Mouse (Mus musculus) embryo, embryonic 10 days (tissue): ENCODE results near the gene Serpinb6c.
A peak's percentile ranks its signal among the peaks of the same experiment; 100 is the strongest.
"Not testable (repeated sequence)": the region's sequence is repeated elsewhere in the genome, so short reads cannot be mapped to it uniquely, and the experiment has no call there.

Experiments used
- DNase-seq: peaks from one replicate; pipeline ENCODE4 v3.0.0-alpha.2; 2015; ENCODE audit warnings: low spot score

Serpinb6c gene

GRCm38 (mm10) chr13:33905176-33905954 is at the start of gene Serpinb6c:
Serpinb6c (minus strand) TSS chr13:33905708.
- DNase-seq: no peak

GRCm38 (mm10) chr13:33952947-33953346 is 47.4 kb upstream of the Serpinb6c start:
- no peak for DNase-seq

DNA sequence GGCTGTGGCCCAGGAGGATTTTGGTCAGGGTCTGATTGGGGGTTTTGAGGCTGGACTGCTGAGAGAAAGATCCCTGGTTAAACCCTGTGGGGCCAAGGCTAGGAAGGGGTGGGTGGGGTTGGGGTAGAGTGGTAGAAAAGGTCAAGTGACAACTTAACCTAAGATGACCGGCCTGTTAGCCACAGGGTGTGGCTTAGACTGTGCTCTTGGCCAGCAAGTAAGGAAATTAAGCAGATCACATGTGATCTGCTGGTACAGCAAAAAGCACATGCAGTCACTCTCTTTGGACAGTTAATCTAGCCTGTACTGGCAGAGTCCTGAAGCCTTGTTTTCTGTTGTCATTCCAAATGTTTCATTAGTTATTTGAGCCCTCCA is 46.6 kb upstream of the Serpinb6c start:
- DNase-seq: no peak

DNA sequence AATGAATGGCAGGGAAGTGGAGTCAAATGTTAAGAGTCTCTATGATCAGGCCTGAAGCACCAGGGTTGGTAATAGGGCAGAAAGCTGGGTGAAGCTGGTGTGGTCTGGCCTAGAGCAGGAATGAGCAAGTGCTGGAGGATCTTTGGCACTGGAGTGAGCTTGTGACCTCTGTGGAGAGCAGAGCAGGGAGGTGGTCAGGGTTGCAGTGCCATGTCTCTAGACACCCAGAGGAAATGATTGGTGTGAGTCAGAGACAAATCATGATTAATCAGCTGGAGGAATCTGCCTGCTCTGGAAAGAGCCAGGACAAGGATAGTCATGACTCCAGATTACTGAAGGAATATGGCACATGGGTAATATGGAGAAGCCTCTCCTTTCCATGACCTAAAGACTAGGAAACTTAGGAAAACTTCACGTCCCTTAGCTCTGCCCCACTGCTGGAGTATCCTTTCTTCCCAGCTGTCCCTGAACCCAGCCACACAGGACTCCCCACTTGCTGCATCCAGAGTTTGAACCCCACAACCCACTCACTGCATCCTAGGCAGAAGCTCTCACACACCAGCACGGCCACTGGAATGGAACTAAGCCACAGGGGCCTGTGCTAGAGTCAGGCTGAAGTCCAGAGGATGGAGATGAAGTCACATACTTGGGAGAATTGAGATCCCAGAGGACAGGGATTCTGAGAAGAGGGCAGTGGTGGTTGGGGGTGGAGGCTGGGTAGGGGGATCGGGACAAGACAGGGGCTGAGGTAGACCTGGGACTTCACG is 46.0 kb upstream of the Serpinb6c start:
- DNase-seq: no peak

DNA sequence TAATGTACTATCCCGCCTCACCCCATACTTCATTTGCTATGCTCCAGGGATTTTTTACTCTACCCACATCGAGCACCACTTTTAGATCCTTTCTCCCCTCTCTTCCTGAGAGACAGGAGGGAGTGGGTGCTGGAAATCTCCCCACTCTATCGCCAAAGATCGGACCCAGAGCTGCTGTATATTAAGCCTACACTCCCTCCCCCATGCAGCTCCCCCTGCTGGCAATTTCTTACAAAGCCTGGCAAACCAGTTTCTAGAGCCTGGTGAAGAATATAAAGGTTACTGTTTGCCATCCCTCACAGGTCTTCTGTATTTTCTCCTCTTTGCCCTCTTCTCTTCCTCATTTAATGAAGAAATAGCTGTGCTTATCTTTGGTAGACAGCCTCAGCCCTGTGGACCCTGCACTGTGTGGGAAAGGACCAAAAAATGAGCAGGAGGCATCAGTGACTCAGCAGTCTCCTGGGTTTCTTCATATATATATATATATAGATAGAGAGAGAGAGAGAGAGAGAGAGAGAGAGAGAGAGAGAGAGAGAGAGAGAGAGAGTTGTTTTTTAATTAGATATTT is 36.8 kb upstream of the Serpinb6c start:
- peak; percentile 9 for DNase-seq

DNA sequence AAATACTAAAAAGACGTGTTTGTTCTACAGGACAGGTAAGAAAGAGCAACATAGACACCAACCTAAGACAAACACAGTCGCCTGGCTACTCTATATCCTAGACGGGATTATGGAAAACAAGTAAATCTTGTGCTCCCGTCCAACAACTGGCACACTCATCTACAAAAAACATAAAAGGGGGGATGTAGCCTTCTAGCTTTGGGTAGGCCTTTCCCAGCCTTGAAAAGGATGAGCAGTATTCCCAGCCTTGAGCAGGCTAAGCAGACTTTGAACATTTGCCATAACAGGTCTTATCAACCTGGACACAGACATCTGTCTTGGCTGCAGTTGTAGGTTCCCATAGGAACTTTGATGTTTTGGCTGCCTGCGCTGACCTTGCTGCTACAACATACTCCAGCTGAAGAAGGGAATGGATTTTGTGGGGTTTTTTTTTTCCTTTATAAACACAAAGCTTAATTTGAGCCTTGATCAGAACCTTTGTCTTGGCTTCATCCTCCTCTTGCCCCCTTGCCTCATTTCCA is 35.8 kb upstream of the Serpinb6c start:
- no peak for DNase-seq

DNA sequence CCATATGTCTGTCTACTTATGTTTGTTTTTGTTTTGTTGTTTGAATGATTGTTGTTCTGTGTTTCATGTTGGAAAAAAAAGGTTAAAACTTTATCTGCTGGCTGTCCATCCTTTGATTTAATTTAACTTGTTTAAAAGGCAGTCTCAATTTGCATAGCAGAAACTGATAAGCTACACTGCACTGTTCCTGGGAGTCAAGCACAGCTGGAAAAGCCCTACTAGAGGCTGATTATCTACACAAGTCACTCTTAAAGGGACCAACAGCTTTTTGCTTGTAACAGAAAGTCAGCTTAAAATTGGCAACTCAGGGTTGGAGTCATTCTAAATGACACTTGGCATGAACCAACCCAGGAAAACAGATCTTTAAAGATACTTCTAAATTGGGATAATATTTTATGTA is 32.1 kb upstream of the Serpinb6c start:
- DNase-seq: not testable (repeated sequence)

GRCm38 (mm10) chr13:33937151-33937550 is 31.6 kb upstream of the Serpinb6c start:
- DNase-seq: no peak

DNA sequence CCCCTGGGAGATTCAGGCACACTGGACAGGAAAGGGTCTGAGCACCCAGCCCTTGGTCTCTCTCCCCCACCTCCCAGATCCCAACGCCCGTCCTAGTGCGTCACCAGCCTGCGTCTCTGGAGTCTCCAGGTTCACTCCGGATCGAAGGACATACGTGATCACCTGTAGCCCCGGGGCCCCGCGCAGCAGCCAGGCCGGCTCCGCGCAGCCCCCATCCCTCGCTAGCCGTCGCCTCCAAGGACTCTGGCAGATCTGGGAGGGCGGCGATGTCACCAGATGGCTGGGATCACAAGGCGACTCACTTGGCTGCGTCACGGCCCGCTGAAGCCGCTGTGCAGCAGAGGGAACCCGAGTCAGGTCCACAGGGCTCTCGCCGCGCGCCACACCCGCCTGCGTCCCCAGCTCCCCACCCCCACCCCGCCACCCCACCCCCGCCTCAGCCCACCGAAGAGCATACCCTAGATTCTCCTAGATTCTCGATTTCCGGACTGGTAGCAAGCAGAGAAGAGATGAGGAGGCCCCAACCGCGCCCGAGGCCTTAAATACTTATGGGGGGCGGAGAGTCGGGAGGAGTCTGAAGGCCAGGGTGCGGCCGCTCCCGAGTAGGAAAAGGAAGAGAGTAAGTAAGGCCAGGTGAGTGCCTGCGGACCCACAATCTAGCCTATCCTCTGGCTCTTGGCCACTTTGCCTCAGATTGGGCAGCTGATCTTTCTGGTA is 30.1 kb upstream of the Serpinb6c start:
- DNase-seq: peak; percentile 70

DNA sequence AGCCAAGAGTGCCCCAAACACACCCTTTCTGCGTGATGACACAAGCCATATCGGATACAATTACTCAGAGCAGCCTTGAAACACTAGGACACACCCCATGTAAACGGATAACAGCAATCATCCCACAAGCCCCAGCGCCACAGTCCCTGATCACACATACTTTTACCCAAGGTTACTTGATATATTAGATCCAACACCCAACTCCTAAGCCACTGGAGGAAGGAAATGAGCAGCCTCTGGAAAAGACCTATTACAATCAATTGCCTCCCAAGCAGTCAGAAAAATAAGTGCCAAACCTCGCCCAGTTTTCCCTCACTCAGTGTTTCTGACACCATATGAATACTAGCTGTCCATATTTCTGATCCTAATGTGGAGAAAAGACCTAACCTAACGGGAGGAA is 29.2 kb upstream of the Serpinb6c start:
- DNase-seq: no peak

DNA sequence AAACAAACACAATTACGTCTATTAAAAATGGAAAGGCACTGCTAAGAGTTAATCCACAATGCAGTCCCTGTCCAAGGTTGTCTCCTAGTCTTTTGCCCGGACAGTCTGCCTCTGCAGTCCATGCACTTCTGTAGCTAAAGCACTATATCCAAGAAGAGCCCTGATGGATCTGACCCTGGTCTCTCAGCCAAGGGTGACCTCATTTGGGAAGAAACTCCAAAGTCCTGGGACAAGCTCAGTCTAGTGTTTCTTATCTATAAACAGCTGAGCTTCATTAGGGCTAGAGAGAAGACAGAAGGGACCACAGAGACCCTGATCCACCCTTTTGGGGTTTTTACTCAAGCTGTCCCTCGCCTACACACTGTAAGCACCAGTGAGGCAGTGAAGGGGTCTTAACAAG is 25.4 kb upstream of the Serpinb6c start:
- DNase-seq: no peak

GRCm38 (mm10) chr13:33930281-33930680 is 24.8 kb upstream of the Serpinb6c start:
- no peak for DNase-seq

DNA sequence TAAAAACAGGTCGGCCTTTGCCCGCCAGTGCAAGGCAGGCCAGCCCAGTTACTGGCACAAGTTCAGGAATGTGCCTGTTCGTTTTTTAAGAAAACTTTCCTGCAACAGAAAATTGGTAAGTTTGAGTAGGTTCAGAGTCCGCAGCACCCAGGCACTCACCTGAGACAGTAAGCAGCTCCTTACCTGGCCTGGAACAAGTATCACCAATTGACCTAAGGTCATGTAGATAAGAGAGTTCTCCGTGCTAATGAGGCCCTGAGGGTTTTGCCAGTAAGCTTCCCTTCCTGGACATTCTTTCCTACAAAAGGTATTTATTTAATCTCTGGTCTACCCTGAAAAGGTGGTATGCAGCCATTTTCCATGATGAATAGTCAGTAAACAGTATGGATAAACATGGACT is 16.2 kb upstream of the Serpinb6c start:
- DNase-seq: no peak

GRCm38 (mm10) chr13:33921041-33921440 is 15.5 kb upstream of the Serpinb6c start:
- DNase-seq: no peak

GRCm38 (mm10) chr13:33906821-33907220 is 1.3 kb upstream of the Serpinb6c start:
- no peak for DNase-seq

DNA sequence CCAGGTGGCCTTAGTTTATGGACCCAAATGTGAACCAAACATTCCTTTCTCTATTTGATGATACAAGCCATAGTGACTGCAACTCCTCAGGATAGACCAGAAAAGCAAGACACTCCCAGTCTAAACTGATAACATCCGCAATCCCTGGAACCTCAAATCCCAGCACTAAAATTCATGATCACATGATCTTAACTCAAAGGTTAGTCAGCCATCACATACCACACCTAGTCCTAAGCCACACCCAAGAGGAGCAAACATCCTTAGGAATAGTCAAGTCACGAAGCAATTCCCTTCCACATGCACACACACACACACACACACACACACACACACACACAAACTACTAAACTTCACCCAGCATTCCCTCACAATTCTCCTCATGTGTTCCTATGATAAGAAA is 2.2 kb downstream of the Serpinb6c start:
- DNase-seq: no peak

DNA sequence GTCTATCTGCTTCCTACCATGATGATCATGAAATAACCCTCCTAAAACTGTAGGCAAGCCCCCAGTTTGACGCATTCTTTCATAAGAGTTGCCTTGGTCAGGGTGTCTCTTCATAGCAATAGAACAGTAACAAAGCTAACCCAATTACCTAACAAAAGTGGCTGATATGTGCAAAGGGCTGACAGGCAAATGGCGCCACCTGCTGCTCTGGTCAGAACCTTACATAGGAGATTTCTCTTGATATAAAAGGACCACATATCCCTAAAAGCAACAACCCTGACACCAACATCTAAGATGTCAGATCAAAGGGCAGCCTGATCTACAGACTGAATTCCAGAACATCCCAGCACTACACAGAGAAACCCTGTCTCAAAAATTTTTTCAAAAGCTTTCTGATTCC is 11.3 kb downstream of the Serpinb6c start:
- DNase-seq: peak; percentile 65

DNA sequence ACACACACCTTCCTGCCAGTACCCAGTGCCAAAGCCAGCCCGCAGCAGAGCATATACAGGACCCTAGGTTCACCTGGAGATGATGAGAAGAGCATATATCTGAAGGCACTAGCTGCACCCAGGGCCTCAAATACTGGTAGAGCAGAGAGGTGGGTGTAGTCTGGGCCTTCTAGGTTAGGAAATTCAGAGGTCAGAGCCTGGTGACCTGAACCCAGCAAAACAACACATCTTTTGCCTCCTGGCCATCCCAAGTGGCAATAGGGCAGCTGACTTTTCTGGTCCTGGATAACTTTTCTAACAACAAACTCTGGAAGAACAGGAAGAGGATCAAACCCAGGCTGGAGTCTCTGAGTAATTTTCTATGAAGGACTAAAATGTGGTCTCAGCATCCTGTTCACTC is 62.2 kb downstream of the Serpinb6c start, which contains the start of gene Serpinb6e:
TSS of gene Serpinb6e (minus strand) at position 101 of the 400 bp plus-strand sequence.
- no peak for DNase-seq

DNA sequence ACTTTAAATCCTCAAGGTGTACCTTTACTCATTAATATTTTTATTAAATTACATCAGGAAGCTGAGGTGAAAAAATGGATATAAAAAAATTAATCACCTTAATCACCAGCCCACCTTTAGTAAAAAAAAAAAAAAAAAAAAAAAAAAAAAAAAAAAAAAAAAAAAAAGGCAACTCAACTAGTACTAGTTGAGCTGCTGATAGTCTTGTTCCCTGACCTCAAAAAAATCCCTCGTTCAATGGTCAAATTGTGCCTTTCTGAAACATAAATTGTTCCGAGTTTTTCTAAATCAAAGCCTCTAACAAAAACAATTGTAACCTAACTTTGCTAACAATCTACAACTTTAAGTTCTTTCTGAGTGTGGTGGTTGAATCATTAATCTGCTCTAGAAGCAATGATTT is 74.8 kb downstream of the Serpinb6c start:
- DNase-seq: no peak
